Mouse (Mus musculus): ENCODE results near the gene Hmgb1.

- no peak for TF ChIP-seq CTCF (conservative IDR thresholded peaks at IDR 0.05; ENCODE audit: low read length)
- no peak for TF ChIP-seq NANOG (IDR thresholded peaks at IDR 0.05; ENCODE audit: borderline replicate concordance, low read length)
These were observed 12.3 kb upstream of the Hmgb1 start for GRCm38 (mm10) chr5:149196611-149197010.
